Mouse (Mus musculus): ENCODE data around the gene Zcchc17. TPM values are rescaled to one million over a fixed set of nuclear protein-coding genes. Genes with fewer than 3 reads are reported as not detected.

Zcchc17 gene
- polyA plus RNA-seq, 1 experiment from 2014 or later = 59.7 TPM

- Histone ChIP-seq H3K4me2 (ENCODE audit: low read depth, low read length) (peak within 1 kb of the TSS; percentile 97), H3K27ac (ENCODE audit: low read length) (no peak within 1 kb of the TSS), H3K4me1 (ENCODE audit: control insufficient read depth, insufficient read depth, low read length) (peaks cover 5% of the 10 kb centered on the region), H3K36me3 (ENCODE audit: control insufficient read depth, insufficient read depth, low read length) (no peaks in the 10 kb centered on the region), H3K9ac (ENCODE audit: low read depth, low read length) (peak within 1 kb of the TSS; percentile 59), H3K9me3 (ENCODE audit: control insufficient read depth, low read length) (no peaks in the 10 kb centered on the region), H3K27me3 (replicated peaks; ENCODE audit: control insufficient read depth, insufficient read depth, low read length) (peaks cover 17% of the 10 kb centered on the region), H3K4me3 (ENCODE audit: low read length) (peak within 1 kb of the TSS; percentile 58)
- ATAC-seq = peak; percentile 23
- WGBS = under 1% methylated on average over 52 of the region's 52 CpGs
Observed at GRCm38 (mm10) chr4:130308231-130309081, 51.3 kb downstream of the Zcchc17 start, which contains the start of the genes Fabp3 and Gm10570. Gene Fabp3 (plus strand): TSS chr4:130308595. Gene Gm10570 (minus strand): TSS chr4:130308674.

GRCm38 (mm10) chr4:130307851-130308230, 51.9 kb downstream of the Zcchc17 start:
- peak; percentile 58 for ATAC-seq
- under 1% methylated on average over 23 of the region's 23 CpGs for WGBS
- Histone ChIP-seq H3K36me3 (ENCODE audit: control insufficient read depth, insufficient read depth, low read length) (no peaks in the 10 kb centered on the region), H3K4me3 (ENCODE audit: low read length) (peak overlapping the region; percentile 58), H3K27me3 (replicated peaks; ENCODE audit: control insufficient read depth, insufficient read depth, low read length) (peaks cover 17% of the 10 kb centered on the region), H3K9me3 (ENCODE audit: control insufficient read depth, low read length) (no peaks in the 10 kb centered on the region), H3K9ac (ENCODE audit: low read depth, low read length) (peak overlapping the region; percentile 59), H3K27ac (ENCODE audit: low read length) (no peak overlapping the region), H3K4me1 (ENCODE audit: control insufficient read depth, insufficient read depth, low read length) (peaks cover 5% of the 10 kb centered on the region), H3K4me2 (ENCODE audit: low read depth, low read length) (peak overlapping the region; percentile 97)

- H3K4me3 ChIP-seq (ENCODE audit: low read length) = no peak overlapping the region
- H3K9me3 ChIP-seq (ENCODE audit: control insufficient read depth, low read length) = no peaks in the 10 kb centered on the region
- no peak overlapping the region for H3K27ac ChIP-seq (ENCODE audit: low read length)
- no peaks in the 10 kb centered on the region for H3K36me3 ChIP-seq (ENCODE audit: control insufficient read depth, insufficient read depth, low read length)
- H3K27me3 ChIP-seq (replicated peaks; ENCODE audit: control insufficient read depth, insufficient read depth, low read length) = peaks cover 17% of the 10 kb centered on the region
- H3K4me1 ChIP-seq (ENCODE audit: control insufficient read depth, insufficient read depth, low read length) = peaks cover 5% of the 10 kb centered on the region
- no peak overlapping the region for H3K9ac ChIP-seq (ENCODE audit: low read depth, low read length)
- peak; percentile 24; the same call in 1 of the 2 replicates for ATAC-seq
- whole genome bisulfite sequencing = 73% methylated on average over 10 of the region's 10 CpGs
- H3K4me2 ChIP-seq (ENCODE audit: low read depth, low read length) = peak overlapping the region; percentile 97
Observed at GRCm38 (mm10) chr4:130306796-130307630, 52.7 kb downstream of the Zcchc17 start.

GRCm38 (mm10) chr4:130304746-130305145, 55.0 kb downstream of the Zcchc17 start:
- Histone ChIP-seq H3K4me3 (ENCODE audit: low read length) (no peak overlapping the region), H3K4me2 (ENCODE audit: low read depth, low read length) (no peak overlapping the region), H3K27ac (ENCODE audit: low read length) (no peak overlapping the region), H3K4me1 (ENCODE audit: control insufficient read depth, insufficient read depth, low read length) (peaks cover 9% of the 10 kb centered on the region), H3K9ac (ENCODE audit: low read depth, low read length) (no peak overlapping the region), H3K9me3 (ENCODE audit: control insufficient read depth, low read length) (no peaks in the 10 kb centered on the region), H3K27me3 (replicated peaks; ENCODE audit: control insufficient read depth, insufficient read depth, low read length) (peaks cover 13% of the 10 kb centered on the region), H3K36me3 (ENCODE audit: control insufficient read depth, insufficient read depth, low read length) (no peaks in the 10 kb centered on the region)
- WGBS = 33% methylated on average over 3 of the region's 3 CpGs
- ATAC-seq = no peak

GRCm38 (mm10) chr4:130302285-130302870, 57.4 kb downstream of the Zcchc17 start:
- Histone ChIP-seq H3K4me2 (ENCODE audit: low read depth, low read length) (no peak overlapping the region), H3K4me1 (ENCODE audit: control insufficient read depth, insufficient read depth, low read length) (peaks cover 4% of the 10 kb centered on the region; the same call in 1 of the 2 replicates), H3K4me3 (ENCODE audit: low read length) (no peak overlapping the region), H3K9ac (ENCODE audit: low read depth, low read length) (no peak overlapping the region), H3K27ac (ENCODE audit: low read length) (no peak overlapping the region), H3K36me3 (ENCODE audit: control insufficient read depth, insufficient read depth, low read length) (no peaks in the 10 kb centered on the region), H3K27me3 (replicated peaks; ENCODE audit: control insufficient read depth, insufficient read depth, low read length) (0 out of 2 replicates have a peak, but pooled peaks cover under 1% of the 10 kb centered on the region), H3K9me3 (ENCODE audit: control insufficient read depth, low read length) (no peaks in the 10 kb centered on the region)
- 47% methylated on average over 12 of the region's 12 CpGs for WGBS
- no peak for ATAC-seq

GRCm38 (mm10) chr4:130299629-130300018, 60.1 kb downstream of the Zcchc17 start:
- no peaks in the 10 kb centered on the region for H3K9me3 ChIP-seq (ENCODE audit: control insufficient read depth, low read length)

GRCm38 (mm10) chr4:130298877-130299628, 60.7 kb downstream of the Zcchc17 start:
- H3K4me1 ChIP-seq (ENCODE audit: control insufficient read depth, insufficient read depth, low read length) = peaks cover 11% of the 10 kb centered on the region; the same call in 1 of the 2 replicates
- H3K4me3 ChIP-seq (ENCODE audit: low read length) = no peak overlapping the region
- H3K27me3 ChIP-seq (replicated peaks; ENCODE audit: control insufficient read depth, insufficient read depth, low read length) = no peaks in the 10 kb centered on the region
- H3K27ac ChIP-seq (ENCODE audit: low read length) = no peak overlapping the region
- WGBS = 79% methylated on average over 11 of the region's 11 CpGs
- no peak for ATAC-seq
- H3K9ac ChIP-seq (ENCODE audit: low read depth, low read length) = no peak overlapping the region
- H3K4me2 ChIP-seq (ENCODE audit: low read depth, low read length) = no peak overlapping the region
- H3K9me3 ChIP-seq (ENCODE audit: control insufficient read depth, low read length) = no peaks in the 10 kb centered on the region
- H3K36me3 ChIP-seq (ENCODE audit: control insufficient read depth, insufficient read depth, low read length) = no peaks in the 10 kb centered on the region

More at GRCm38 (mm10) chr4:130299629-130300018, 60.1 kb downstream of the Zcchc17 start:
- Histone ChIP-seq H3K27me3 (replicated peaks; ENCODE audit: control insufficient read depth, insufficient read depth, low read length) (no peaks in the 10 kb centered on the region), H3K4me1 (ENCODE audit: control insufficient read depth, insufficient read depth, low read length) (peaks cover 11% of the 10 kb centered on the region; the same call in 1 of the 2 replicates), H3K4me3 (ENCODE audit: low read length) (no peak overlapping the region), H3K27ac (ENCODE audit: low read length) (no peak overlapping the region), H3K36me3 (ENCODE audit: control insufficient read depth, insufficient read depth, low read length) (no peaks in the 10 kb centered on the region), H3K9ac (ENCODE audit: low read depth, low read length) (no peak overlapping the region), H3K4me2 (ENCODE audit: low read depth, low read length) (no peak overlapping the region)
- ATAC-seq = no peak
- WGBS = 66% methylated on average over 8 of the region's 8 CpGs

GRCm38 (mm10) chr4:130297123-130297529, 62.6 kb downstream of the Zcchc17 start:
- 21% methylated on average over 13 of the region's 13 CpGs for WGBS
- no peak overlapping the region for H3K4me3 ChIP-seq (ENCODE audit: low read length)
- peak; percentile 38; the same call in 1 of the 2 replicates for ATAC-seq
- H3K36me3 ChIP-seq (ENCODE audit: control insufficient read depth, insufficient read depth, low read length) = no peaks in the 10 kb centered on the region
- peaks cover 11% of the 10 kb centered on the region; the same call in 1 of the 2 replicates for H3K4me1 ChIP-seq (ENCODE audit: control insufficient read depth, insufficient read depth, low read length)
- H3K27ac ChIP-seq (ENCODE audit: low read length) = no peak overlapping the region
- no peak overlapping the region for H3K4me2 ChIP-seq (ENCODE audit: low read depth, low read length)
- H3K27me3 ChIP-seq (replicated peaks; ENCODE audit: control insufficient read depth, insufficient read depth, low read length) = no peaks in the 10 kb centered on the region
- H3K9me3 ChIP-seq (ENCODE audit: control insufficient read depth, low read length) = no peaks in the 10 kb centered on the region
- H3K9ac ChIP-seq (ENCODE audit: low read depth, low read length) = no peak overlapping the region
